Mouse (Mus musculus) cerebellum, adult 2 months (tissue): ENCODE measurements around the gene Slc7a5.

ENCODE experiments used
- CTCF ChIP-seq: fragments of 200-500 bp; IDR thresholded peaks from 2 replicates; pipeline ENCODE4 v1.5.1; 2011; ENCODE audit warnings: low read depth, mild to moderate bottlenecking, control low read depth, low read length, moderate library complexity, borderline replicate concordance; ENCODE audit not compliant: insufficient read depth
- POLR2A ChIP-seq: fragments of 200-500 bp; IDR thresholded peaks from 2 replicates; pipeline ENCODE4 v1.6.1; 2011; ENCODE audit warnings: low read length, control low read depth, borderline replicate concordance; ENCODE audit not compliant: insufficient read depth

GRCm38 (mm10) chr8:121865356-121865755 lies 42.1 kb downstream of the Slc7a5 start:
- TF ChIP-seq POLR2A (no peak), CTCF (no peak)
